Mouse (Mus musculus): ENCODE results near the gene Slc16a9. TPM values are rescaled to one million over a fixed set of nuclear protein-coding genes. Genes with fewer than 3 reads are reported as not detected.

The Slc16a9 gene
- polyA plus RNA-seq, 1 experiment from 2014 or later: 0.62 TPM

DNA sequence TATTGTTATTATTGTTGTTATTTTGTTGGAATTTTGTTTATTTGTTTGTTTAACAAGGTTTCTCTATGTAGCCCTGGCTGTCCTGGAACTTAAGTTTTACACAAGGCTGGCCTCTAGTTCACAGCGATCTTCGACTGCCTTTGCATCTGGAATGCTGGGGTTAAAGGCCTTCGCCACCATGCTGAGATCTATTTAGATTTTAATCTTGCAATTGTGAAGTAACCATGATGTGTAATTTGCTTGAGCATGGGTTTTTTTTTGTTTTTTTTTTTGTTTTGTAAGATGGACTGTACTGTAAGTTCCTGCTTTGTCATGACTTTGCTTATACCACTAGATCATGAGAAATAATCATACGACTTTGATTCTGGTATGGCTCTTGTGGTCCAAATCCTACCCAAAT is 16.0 kb downstream of the Slc16a9 start:
- no peaks in the 10 kb centered on the region for H3K36me3 ChIP-seq (ENCODE audit: control insufficient read depth, insufficient read depth, low read length)
- H3K4me3 ChIP-seq (ENCODE audit: low read depth, low read length): no peak overlapping the region
- no peak overlapping the region for H3K27ac ChIP-seq (ENCODE audit: low read depth, low read length)
- no peaks in the 10 kb centered on the region for H3K9me3 ChIP-seq (ENCODE audit: control insufficient read depth, low read length)
- H3K9ac ChIP-seq (replicated peaks; ENCODE audit: low read depth, low read length): no peak overlapping the region
- no peak for ATAC-seq (ENCODE audit: low read depth)
- H3K27me3 ChIP-seq (ENCODE audit: control insufficient read depth, insufficient read depth, low read length): no peaks in the 10 kb centered on the region
- 64% methylated on average over 4 of the region's 4 CpGs for WGBS
- H3K4me2 ChIP-seq (ENCODE audit: low read depth, low read length): no peak overlapping the region
- H3K4me1 ChIP-seq (ENCODE audit: control insufficient read depth, insufficient read depth, low read length): no peaks in the 10 kb centered on the region

- Histone ChIP-seq H3K27me3 (ENCODE audit: control insufficient read depth, insufficient read depth, low read length) (no peaks in the 10 kb centered on the region), H3K9ac (replicated peaks; ENCODE audit: low read depth, low read length) (no peak overlapping the region), H3K9me3 (ENCODE audit: control insufficient read depth, low read length) (no peaks in the 10 kb centered on the region), H3K4me3 (ENCODE audit: low read depth, low read length) (no peak overlapping the region), H3K4me1 (ENCODE audit: control insufficient read depth, insufficient read depth, low read length) (no peaks in the 10 kb centered on the region), H3K36me3 (ENCODE audit: control insufficient read depth, insufficient read depth, low read length) (no peaks in the 10 kb centered on the region), H3K27ac (ENCODE audit: low read depth, low read length) (no peak overlapping the region), H3K4me2 (ENCODE audit: low read depth, low read length) (no peak overlapping the region)
- no peak for ATAC-seq (ENCODE audit: low read depth)
- 94% methylated on average over 3 of the region's 3 CpGs for WGBS
Observed at GRCm38 (mm10) chr10:70262051-70262450, 17.2 kb downstream of the Slc16a9 start.

GRCm38 (mm10) chr10:70263681-70264189 is 18.8 kb downstream of the Slc16a9 start:
- Histone ChIP-seq H3K4me2 (ENCODE audit: low read depth, low read length) (no peak overlapping the region), H3K27me3 (ENCODE audit: control insufficient read depth, insufficient read depth, low read length) (no peaks in the 10 kb centered on the region), H3K4me3 (ENCODE audit: low read depth, low read length) (no peak overlapping the region), H3K36me3 (ENCODE audit: control insufficient read depth, insufficient read depth, low read length) (no peaks in the 10 kb centered on the region), H3K4me1 (ENCODE audit: control insufficient read depth, insufficient read depth, low read length) (no peaks in the 10 kb centered on the region), H3K9ac (replicated peaks; ENCODE audit: low read depth, low read length) (no peak overlapping the region), H3K27ac (ENCODE audit: low read depth, low read length) (no peak overlapping the region), H3K9me3 (ENCODE audit: control insufficient read depth, low read length) (no peaks in the 10 kb centered on the region)
- ATAC-seq (ENCODE audit: low read depth): no peak
- 86% methylated on average over 4 of the region's 4 CpGs for WGBS

DNA sequence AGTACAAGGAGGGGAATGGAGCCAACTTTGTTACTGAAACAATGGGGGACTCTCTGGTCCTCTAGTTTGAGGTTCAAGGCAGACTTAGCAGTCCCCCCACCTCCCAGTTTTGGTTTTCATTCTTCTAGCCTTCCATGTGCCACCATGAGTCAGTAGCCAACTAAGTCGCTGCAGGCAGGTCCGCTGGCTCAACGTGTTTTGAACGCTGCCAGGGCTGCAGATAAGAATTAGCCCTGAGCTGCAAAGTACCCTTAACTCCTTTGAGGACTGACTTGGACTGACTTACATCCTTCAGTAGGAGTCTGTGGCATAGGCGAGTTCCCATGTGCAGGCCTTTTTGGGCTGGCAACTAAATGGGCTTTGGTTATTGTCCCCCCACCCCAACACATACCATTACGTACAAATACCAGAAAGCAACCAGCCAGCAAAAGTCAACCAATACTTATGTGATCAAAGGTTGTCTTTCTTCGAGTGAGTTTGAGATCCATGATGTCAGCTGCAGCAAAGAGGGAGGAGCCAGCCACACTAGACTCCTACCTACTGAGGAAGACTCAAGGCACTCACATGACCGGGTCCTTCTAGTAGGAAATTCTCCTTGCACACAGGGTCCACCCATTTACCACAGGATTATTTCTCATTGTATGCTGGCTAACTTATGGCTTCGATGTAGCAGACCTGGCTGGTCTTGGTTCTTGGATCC is 19.6 kb downstream of the Slc16a9 start:
- no peaks in the 10 kb centered on the region for H3K9me3 ChIP-seq (ENCODE audit: control insufficient read depth, low read length)
- H3K4me3 ChIP-seq (ENCODE audit: low read depth, low read length): no peak overlapping the region
- H3K4me2 ChIP-seq (ENCODE audit: low read depth, low read length): no peak overlapping the region
- WGBS: 88% methylated on average over 9 of the region's 9 CpGs
- H3K9ac ChIP-seq (replicated peaks; ENCODE audit: low read depth, low read length): no peak overlapping the region
- H3K27ac ChIP-seq (ENCODE audit: low read depth, low read length): no peak overlapping the region
- no peaks in the 10 kb centered on the region for H3K36me3 ChIP-seq (ENCODE audit: control insufficient read depth, insufficient read depth, low read length)
- no peak for ATAC-seq (ENCODE audit: low read depth)
- no peaks in the 10 kb centered on the region for H3K27me3 ChIP-seq (ENCODE audit: control insufficient read depth, insufficient read depth, low read length)
- H3K4me1 ChIP-seq (ENCODE audit: control insufficient read depth, insufficient read depth, low read length): no peaks in the 10 kb centered on the region

- H3K9me3 ChIP-seq (ENCODE audit: control insufficient read depth, low read length): no peaks in the 10 kb centered on the region
- no peak for ATAC-seq (ENCODE audit: low read depth)
- H3K27ac ChIP-seq (ENCODE audit: low read depth, low read length): no peak overlapping the region
- no peaks in the 10 kb centered on the region for H3K27me3 ChIP-seq (ENCODE audit: control insufficient read depth, insufficient read depth, low read length)
- H3K9ac ChIP-seq (replicated peaks; ENCODE audit: low read depth, low read length): no peak overlapping the region
- no peak overlapping the region for H3K4me3 ChIP-seq (ENCODE audit: low read depth, low read length)
- WGBS: 91% methylated on average over 6 of the region's 6 CpGs
- H3K4me1 ChIP-seq (ENCODE audit: control insufficient read depth, insufficient read depth, low read length): no peaks in the 10 kb centered on the region
- H3K36me3 ChIP-seq (ENCODE audit: control insufficient read depth, insufficient read depth, low read length): no peaks in the 10 kb centered on the region
- no peak overlapping the region for H3K4me2 ChIP-seq (ENCODE audit: low read depth, low read length)
Observed at GRCm38 (mm10) chr10:70266501-70266900, 21.6 kb downstream of the Slc16a9 start.

DNA sequence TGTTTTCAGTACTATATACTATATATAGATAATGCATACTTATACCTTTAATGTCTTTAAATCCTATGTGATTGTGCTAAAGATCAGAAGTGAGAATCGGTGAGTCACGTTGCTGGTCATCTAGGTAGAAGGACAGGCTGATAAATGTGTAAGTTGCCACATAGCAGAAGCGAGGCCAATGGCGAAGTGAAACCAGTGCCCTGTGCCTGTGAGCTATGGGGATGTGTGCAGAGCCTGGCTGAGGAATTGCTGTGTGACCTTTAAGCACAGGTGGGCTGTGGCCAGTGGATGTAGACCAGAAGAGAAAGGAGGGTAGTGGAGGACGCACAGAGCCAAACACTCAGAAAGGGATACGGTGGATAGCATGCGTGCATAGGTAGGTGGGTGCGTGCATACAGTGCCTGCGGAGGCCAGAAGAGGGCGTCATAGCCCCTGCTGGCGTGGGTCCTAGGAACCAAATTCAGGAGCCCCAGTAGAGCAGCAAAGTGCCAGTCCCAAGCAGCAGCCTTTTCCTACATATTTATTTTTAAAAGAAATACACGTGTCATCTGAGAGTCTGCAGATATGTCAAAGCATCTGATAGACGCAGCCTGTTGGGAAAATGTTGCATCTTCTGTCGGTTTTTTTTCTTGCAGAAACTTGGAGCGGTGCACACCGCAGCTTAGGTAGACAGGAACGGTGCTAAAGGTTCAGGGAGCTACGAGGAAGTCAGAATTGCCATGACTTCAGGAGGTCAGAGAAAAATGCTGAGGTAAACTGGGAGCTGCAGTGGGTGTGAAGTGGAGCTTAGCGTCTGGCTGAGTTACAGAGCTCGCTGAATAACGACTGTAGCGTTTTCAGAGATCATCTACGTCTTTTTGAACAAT is 23.9 kb downstream of the Slc16a9 start:
- Histone ChIP-seq H3K9ac (replicated peaks; ENCODE audit: low read depth, low read length) (no peak overlapping the region), H3K27me3 (ENCODE audit: control insufficient read depth, insufficient read depth, low read length) (no peaks in the 10 kb centered on the region), H3K27ac (ENCODE audit: low read depth, low read length) (no peak overlapping the region), H3K4me2 (ENCODE audit: low read depth, low read length) (no peak overlapping the region), H3K4me3 (ENCODE audit: low read depth, low read length) (no peak overlapping the region), H3K36me3 (ENCODE audit: control insufficient read depth, insufficient read depth, low read length) (no peaks in the 10 kb centered on the region), H3K4me1 (ENCODE audit: control insufficient read depth, insufficient read depth, low read length) (no peaks in the 10 kb centered on the region), H3K9me3 (ENCODE audit: control insufficient read depth, low read length) (no peaks in the 10 kb centered on the region)
- 79% methylated on average over 23 of the region's 23 CpGs for WGBS
- ATAC-seq (ENCODE audit: low read depth): no peak

- Histone ChIP-seq H3K4me3 (ENCODE audit: low read depth, low read length) (no peak overlapping the region), H3K9ac (replicated peaks; ENCODE audit: low read depth, low read length) (no peak overlapping the region), H3K4me1 (ENCODE audit: control insufficient read depth, insufficient read depth, low read length) (no peaks in the 10 kb centered on the region), H3K27me3 (ENCODE audit: control insufficient read depth, insufficient read depth, low read length) (no peaks in the 10 kb centered on the region), H3K9me3 (ENCODE audit: control insufficient read depth, low read length) (no peaks in the 10 kb centered on the region), H3K4me2 (ENCODE audit: low read depth, low read length) (no peak overlapping the region), H3K27ac (ENCODE audit: low read depth, low read length) (no peak overlapping the region), H3K36me3 (ENCODE audit: control insufficient read depth, insufficient read depth, low read length) (no peaks in the 10 kb centered on the region)
- WGBS: 92% methylated on average over 2 of the region's 2 CpGs
- ATAC-seq (ENCODE audit: low read depth): no peak
Observed at GRCm38 (mm10) chr10:70269447-70269787, 24.5 kb downstream of the Slc16a9 start.

- no peak for ATAC-seq (ENCODE audit: low read depth)
- Histone ChIP-seq H3K27me3 (ENCODE audit: control insufficient read depth, insufficient read depth, low read length) (no peaks in the 10 kb centered on the region), H3K36me3 (ENCODE audit: control insufficient read depth, insufficient read depth, low read length) (no peaks in the 10 kb centered on the region), H3K4me3 (ENCODE audit: low read depth, low read length) (no peak overlapping the region), H3K9me3 (ENCODE audit: control insufficient read depth, low read length) (no peaks in the 10 kb centered on the region), H3K4me1 (ENCODE audit: control insufficient read depth, insufficient read depth, low read length) (no peaks in the 10 kb centered on the region), H3K9ac (replicated peaks; ENCODE audit: low read depth, low read length) (no peak overlapping the region), H3K27ac (ENCODE audit: low read depth, low read length) (no peak overlapping the region), H3K4me2 (ENCODE audit: low read depth, low read length) (no peak overlapping the region)
- WGBS: 73% methylated on average over 1 of the region's 1 CpGs
Observed at GRCm38 (mm10) chr10:70276678-70277077, 31.8 kb downstream of the Slc16a9 start.

DNA sequence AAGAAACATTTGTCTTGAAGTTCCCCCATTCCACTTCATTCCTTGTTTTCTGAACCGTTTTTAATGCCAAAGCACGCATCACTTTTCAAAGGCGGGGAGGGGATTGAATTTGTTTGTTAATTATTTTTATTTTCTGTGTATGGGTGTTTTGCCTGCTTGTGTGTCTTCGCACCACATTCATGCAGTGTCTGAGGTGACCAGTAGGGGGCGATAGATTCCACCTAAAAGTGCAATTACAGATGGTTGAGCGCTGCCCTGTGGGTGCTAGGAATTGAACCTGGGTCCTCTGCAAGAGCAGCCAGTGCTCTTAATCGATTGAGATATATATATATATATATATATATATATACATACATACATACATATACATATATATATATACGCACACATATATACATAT is 34.4 kb downstream of the Slc16a9 start:
- H3K4me2 ChIP-seq (ENCODE audit: low read depth, low read length): no peak overlapping the region
- H3K36me3 ChIP-seq (ENCODE audit: control insufficient read depth, insufficient read depth, low read length): no peaks in the 10 kb centered on the region
- no peaks in the 10 kb centered on the region for H3K9me3 ChIP-seq (ENCODE audit: control insufficient read depth, low read length)
- no peaks in the 10 kb centered on the region for H3K27me3 ChIP-seq (ENCODE audit: control insufficient read depth, insufficient read depth, low read length)
- ATAC-seq (ENCODE audit: low read depth): no peak
- H3K4me3 ChIP-seq (ENCODE audit: low read depth, low read length): no peak overlapping the region
- WGBS: 81% methylated on average over 8 of the region's 8 CpGs
- H3K27ac ChIP-seq (ENCODE audit: low read depth, low read length): no peak overlapping the region
- H3K9ac ChIP-seq (replicated peaks; ENCODE audit: low read depth, low read length): no peak overlapping the region
- H3K4me1 ChIP-seq (ENCODE audit: control insufficient read depth, insufficient read depth, low read length): no peaks in the 10 kb centered on the region

All from neural tube, embryonic 14.5 days (tissue).